Mouse (Mus musculus): ENCODE measurements around the gene Gm37240. TPM values are rescaled to one million over a fixed set of nuclear protein-coding genes. Genes with fewer than 3 reads are reported as not detected.

Gene Gm37240
- polyA plus RNA-seq, 1 experiment from 2014 or later: 2.2 TPM

DNA sequence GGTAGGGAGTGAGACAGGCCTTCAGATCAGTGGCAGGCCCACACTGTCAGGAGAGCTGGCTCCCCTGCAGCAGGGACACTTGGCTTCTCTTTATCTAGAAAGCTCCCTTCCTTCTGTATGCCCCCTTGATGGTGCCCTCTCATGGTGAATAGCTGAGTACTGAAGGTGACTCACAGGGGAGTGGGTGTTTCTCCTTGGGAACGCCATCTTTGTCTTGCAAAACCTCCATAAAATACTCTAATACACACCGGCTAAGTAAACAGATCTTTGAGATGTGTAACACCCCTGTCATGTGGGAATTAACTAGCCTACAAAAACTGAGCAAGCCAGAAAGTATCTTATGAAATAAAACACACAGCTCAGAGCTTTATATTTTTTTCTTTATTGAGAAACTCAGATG is 510.8 kb downstream of the Gm37240 start:
- Histone ChIP-seq H3K27me3 (ENCODE audit: control insufficient read depth, insufficient read depth, low read length) (no peaks in the 10 kb centered on the region), H3K4me3 (ENCODE audit: low read depth, low read length) (no peak overlapping the region), H3K27ac (replicated peaks; ENCODE audit: low read depth, low read length) (no peak overlapping the region), H3K4me1 (ENCODE audit: control insufficient read depth, insufficient read depth, low read length) (0 out of 2 replicates have a peak, but pooled peaks cover 8% of the 10 kb centered on the region), H3K36me3 (ENCODE audit: control insufficient read depth, insufficient read depth, low read length) (no peaks in the 10 kb centered on the region), H3K9me3 (ENCODE audit: control insufficient read depth, low read length) (no peaks in the 10 kb centered on the region), H3K9ac (ENCODE audit: low read length) (no peak overlapping the region), H3K4me2 (ENCODE audit: low read depth, severe bottlenecking) (no peak overlapping the region)
- WGBS: 79% methylated on average over 2 of the region's 2 CpGs
- DNase-seq (ENCODE audit: low spot score) (no peak), ATAC-seq (ENCODE audit: insufficient number of reproducible peaks, low FRiP score, low TSS enrichment, low read depth) (no peak)

DNA sequence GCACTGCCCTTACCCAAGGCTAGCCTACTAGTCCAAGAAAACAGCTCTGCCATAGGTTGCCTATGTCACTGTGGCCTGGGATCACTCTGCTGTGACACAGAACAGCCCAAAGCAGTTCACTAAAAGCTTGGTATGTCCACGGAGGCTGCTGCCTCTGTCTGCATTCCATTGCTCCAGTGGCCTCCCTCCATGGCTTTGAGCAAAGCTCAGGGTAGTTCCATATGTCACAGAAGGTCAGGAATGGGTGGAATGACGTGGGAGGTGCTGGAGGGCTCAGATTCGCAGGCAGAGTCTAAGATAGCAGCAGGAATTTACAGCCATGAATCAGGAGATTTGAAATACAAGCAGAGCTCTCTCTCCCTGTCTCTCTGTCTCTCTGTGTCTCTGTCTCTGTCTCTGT is 514.3 kb downstream of the Gm37240 start:
- H3K36me3 ChIP-seq (ENCODE audit: control insufficient read depth, insufficient read depth, low read length): no peaks in the 10 kb centered on the region
- H3K4me1 ChIP-seq (ENCODE audit: control insufficient read depth, insufficient read depth, low read length): no peaks in the 10 kb centered on the region
- no peak overlapping the region for H3K4me3 ChIP-seq (ENCODE audit: low read depth, low read length)
- no peaks in the 10 kb centered on the region for H3K27me3 ChIP-seq (ENCODE audit: control insufficient read depth, insufficient read depth, low read length)
- H3K9ac ChIP-seq (ENCODE audit: low read length): no peak overlapping the region
- ATAC-seq (ENCODE audit: insufficient number of reproducible peaks, low FRiP score, low TSS enrichment, low read depth): no peak
- H3K9me3 ChIP-seq (ENCODE audit: control insufficient read depth, low read length): no peaks in the 10 kb centered on the region
- H3K27ac ChIP-seq (replicated peaks; ENCODE audit: low read depth, low read length): no peak overlapping the region
- peak; percentile 24 for DNase-seq (ENCODE audit: low spot score)
- 3% methylated on average over 3 of the region's 3 CpGs for WGBS
- no peak overlapping the region for H3K4me2 ChIP-seq (ENCODE audit: low read depth, severe bottlenecking)

DNA sequence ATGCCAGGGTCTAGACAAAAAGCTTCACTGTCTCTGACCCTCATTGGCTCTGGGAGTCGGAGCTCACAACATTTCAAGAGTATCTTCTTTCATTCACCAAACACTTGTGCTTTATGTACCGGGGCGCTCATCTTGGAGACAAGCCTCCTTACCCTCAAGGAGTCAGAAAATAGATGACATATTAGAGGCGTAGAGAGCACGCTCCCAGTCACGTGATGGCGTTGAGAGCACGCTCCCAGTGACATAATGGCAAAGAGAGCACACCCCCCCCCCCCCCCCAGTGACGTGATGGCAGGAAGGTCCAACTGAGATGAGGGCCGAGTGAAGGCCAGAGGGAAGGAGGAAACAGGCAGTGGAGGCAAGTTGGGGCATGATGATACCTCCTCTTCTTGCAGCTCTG is 517.5 kb downstream of the Gm37240 start:
- H3K9ac ChIP-seq (ENCODE audit: low read length): no peak overlapping the region
- WGBS: 89% methylated on average over 9 of the region's 10 CpGs

DNA sequence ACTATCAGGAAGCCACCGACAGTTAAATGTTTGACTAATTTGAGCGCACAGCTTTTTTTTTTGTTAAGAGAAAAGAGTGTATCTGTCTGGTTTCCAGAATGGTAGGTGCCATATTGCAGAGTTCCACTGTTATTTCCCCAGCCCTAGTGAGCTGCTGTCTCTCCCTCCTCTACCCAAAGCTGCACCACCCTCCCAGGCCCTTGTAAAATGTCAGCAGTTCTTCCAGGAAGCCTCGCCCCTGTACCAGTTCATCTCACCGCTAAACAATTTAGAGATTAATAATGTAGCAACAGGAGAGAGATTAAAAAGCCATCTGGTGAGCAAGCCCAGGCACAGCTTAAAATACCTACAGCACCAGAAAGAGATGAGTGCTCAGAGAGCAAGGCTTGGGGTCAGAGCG is 518.2 kb downstream of the Gm37240 start:
- Histone ChIP-seq H3K27ac (replicated peaks; ENCODE audit: low read depth, low read length) (no peak overlapping the region), H3K36me3 (ENCODE audit: control insufficient read depth, insufficient read depth, low read length) (no peaks in the 10 kb centered on the region), H3K4me3 (ENCODE audit: low read depth, low read length) (no peak overlapping the region), H3K9me3 (ENCODE audit: control insufficient read depth, low read length) (no peaks in the 10 kb centered on the region), H3K9ac (ENCODE audit: low read length) (no peak overlapping the region), H3K27me3 (ENCODE audit: control insufficient read depth, insufficient read depth, low read length) (no peaks in the 10 kb centered on the region), H3K4me1 (ENCODE audit: control insufficient read depth, insufficient read depth, low read length) (no peaks in the 10 kb centered on the region), H3K4me2 (ENCODE audit: low read depth, severe bottlenecking) (no peak overlapping the region)
- DNase-seq (ENCODE audit: low spot score) (no peak), ATAC-seq (ENCODE audit: insufficient number of reproducible peaks, low FRiP score, low TSS enrichment, low read depth) (no peak)
- WGBS: 76% methylated on average over 5 of the region's 5 CpGs

More for the DNA sequence above, 517.5 kb downstream of the Gm37240 start:
- DNase-seq (ENCODE audit: low spot score) (no peak), ATAC-seq (ENCODE audit: insufficient number of reproducible peaks, low FRiP score, low TSS enrichment, low read depth) (no peak)
- Histone ChIP-seq H3K4me2 (ENCODE audit: low read depth, severe bottlenecking) (no peak overlapping the region), H3K4me3 (ENCODE audit: low read depth, low read length) (no peak overlapping the region), H3K9me3 (ENCODE audit: control insufficient read depth, low read length) (no peaks in the 10 kb centered on the region), H3K27ac (replicated peaks; ENCODE audit: low read depth, low read length) (no peak overlapping the region), H3K4me1 (ENCODE audit: control insufficient read depth, insufficient read depth, low read length) (no peaks in the 10 kb centered on the region), H3K27me3 (ENCODE audit: control insufficient read depth, insufficient read depth, low read length) (no peaks in the 10 kb centered on the region), H3K36me3 (ENCODE audit: control insufficient read depth, insufficient read depth, low read length) (no peaks in the 10 kb centered on the region)

DNA sequence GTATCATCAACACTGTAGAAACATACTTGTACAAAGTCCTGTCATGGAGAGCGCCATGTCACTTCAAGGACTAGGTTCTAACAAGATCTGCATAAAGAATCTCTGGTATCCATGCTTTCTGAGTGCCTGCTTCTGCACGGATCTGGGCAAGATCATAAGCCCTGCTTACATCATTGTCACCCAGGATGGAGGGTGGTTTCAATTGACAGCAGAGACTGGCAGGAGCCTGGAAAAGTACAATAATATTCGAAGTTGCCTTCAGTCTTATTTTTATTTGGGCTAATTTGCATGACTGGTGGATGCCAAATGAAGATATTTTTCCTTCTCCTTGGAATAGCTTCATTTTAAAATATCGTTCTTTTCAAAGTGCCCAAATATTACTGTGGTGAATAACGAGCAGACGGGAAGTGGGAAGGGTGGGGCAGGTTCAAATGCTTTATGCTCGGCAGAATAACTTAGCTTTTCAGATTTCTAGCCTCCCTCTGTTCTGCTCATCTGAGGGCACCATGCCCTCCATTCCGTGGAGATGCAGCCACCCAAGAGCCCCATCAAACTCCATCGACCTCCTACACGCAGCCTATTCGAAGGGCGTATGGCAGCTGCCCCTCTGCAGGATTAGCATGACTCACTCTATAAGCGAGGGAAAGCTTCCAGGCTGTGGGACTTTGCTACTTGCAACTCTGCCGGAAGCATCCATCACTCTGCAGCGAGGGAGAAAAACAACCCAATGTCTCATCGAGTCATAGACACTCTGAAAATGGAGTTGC is 518.8 kb downstream of the Gm37240 start:
- H3K36me3 ChIP-seq (ENCODE audit: control insufficient read depth, insufficient read depth, low read length): no peaks in the 10 kb centered on the region
- H3K27ac ChIP-seq (replicated peaks; ENCODE audit: low read depth, low read length): no peak overlapping the region
- ATAC-seq (ENCODE audit: insufficient number of reproducible peaks, low FRiP score, low TSS enrichment, low read depth) (no peak), DNase-seq (ENCODE audit: low spot score) (no peak)
- no peaks in the 10 kb centered on the region for H3K27me3 ChIP-seq (ENCODE audit: control insufficient read depth, insufficient read depth, low read length)
- no peaks in the 10 kb centered on the region for H3K4me1 ChIP-seq (ENCODE audit: control insufficient read depth, insufficient read depth, low read length)
- no peak overlapping the region for H3K4me3 ChIP-seq (ENCODE audit: low read depth, low read length)
- no peak overlapping the region for H3K4me2 ChIP-seq (ENCODE audit: low read depth, severe bottlenecking)
- no peak overlapping the region for H3K9ac ChIP-seq (ENCODE audit: low read length)
- no peaks in the 10 kb centered on the region for H3K9me3 ChIP-seq (ENCODE audit: control insufficient read depth, low read length)
- WGBS: 83% methylated on average over 16 of the region's 16 CpGs

DNA sequence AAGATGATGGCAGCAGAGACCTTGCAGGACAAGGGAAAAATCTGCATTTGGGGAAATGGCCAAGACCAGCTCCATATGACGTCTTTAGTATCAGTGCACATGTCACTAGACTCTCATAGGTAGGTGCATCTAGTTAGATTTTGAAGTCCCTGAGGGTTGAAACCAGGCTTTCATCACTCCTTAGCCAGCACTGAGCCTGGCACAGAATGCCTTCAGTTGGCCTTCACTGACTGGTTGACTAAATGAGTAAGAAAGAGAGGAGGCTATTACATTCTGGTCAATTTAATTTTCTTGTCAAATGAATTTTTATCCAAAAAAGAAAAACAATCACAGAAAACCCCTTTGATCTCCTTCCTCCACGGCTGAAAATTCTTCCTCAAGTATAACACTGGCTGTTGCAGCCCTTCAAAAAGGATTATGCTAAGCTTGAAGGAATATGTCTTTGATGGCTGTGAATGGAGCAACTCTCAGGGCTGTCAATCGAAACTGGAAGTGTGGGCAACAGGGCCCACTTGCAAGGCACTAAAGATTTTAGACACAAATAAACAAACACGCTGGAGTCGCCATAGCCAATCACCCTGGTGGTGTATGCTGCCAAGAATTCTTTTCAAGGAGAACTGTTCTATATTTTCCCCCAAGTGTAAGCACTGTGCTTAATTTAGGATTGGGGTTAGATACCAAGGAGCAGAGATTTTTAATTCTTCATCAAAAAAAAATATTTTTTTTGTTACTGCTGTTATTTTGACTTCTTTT is 522.6 kb downstream of the Gm37240 start:
- H3K4me2 ChIP-seq (ENCODE audit: low read depth, severe bottlenecking): no peak overlapping the region
- H3K9ac ChIP-seq (ENCODE audit: low read length): no peak overlapping the region
- H3K4me1 ChIP-seq (ENCODE audit: control insufficient read depth, insufficient read depth, low read length): no peaks in the 10 kb centered on the region
- no peaks in the 10 kb centered on the region for H3K9me3 ChIP-seq (ENCODE audit: control insufficient read depth, low read length)
- ATAC-seq (ENCODE audit: insufficient number of reproducible peaks, low FRiP score, low TSS enrichment, low read depth): no peak
- no peak overlapping the region for H3K4me3 ChIP-seq (ENCODE audit: low read depth, low read length)
- H3K27ac ChIP-seq (replicated peaks; ENCODE audit: low read depth, low read length): no peak overlapping the region
- 72% methylated on average over 5 of the region's 5 CpGs for WGBS
- no peaks in the 10 kb centered on the region for H3K36me3 ChIP-seq (ENCODE audit: control insufficient read depth, insufficient read depth, low read length)
- H3K27me3 ChIP-seq (ENCODE audit: control insufficient read depth, insufficient read depth, low read length): no peaks in the 10 kb centered on the region
- DNase-seq (ENCODE audit: low spot score): no peak

DNA sequence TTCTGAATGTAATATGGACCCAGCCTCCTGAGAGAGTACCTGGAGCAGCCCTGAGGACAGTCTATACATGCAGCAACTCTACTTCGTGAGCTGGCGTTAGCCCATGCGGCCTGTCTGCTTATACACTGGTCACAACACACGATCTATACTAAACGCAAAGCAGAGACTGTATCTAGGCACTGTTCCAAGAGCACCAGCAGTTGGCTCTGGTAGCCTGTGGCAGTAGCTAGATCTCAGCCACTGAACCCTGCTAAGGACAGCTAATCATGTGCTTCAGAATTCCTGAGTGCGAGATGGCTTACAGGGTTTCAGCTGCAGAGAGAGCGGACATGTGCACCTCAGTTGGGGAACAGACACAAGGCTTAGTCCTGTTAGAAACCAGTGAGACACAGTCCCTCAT is 524.4 kb downstream of the Gm37240 start:
- DNase-seq (ENCODE audit: low spot score): no peak
- no peaks in the 10 kb centered on the region for H3K4me1 ChIP-seq (ENCODE audit: control insufficient read depth, insufficient read depth, low read length)
- no peak for ATAC-seq (ENCODE audit: insufficient number of reproducible peaks, low FRiP score, low TSS enrichment, low read depth)

DNA sequence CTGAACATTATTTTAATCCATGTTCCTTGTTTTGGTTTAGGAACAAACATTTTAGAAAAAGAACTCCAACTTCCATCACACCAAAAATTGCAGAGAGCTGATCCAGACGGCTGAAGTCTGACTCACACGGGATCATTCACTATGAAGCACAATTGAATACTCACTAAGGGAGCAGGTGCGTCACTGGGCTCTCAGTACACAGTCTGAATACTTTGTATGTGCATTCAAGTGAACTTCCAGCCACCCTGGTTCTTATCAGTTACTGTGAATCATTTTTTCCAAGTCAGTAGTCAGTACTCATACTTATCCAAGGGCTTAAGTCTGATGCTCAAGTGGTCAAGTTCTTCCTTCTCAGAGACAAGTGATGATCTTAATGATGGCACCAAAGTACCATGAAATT is 530.9 kb downstream of the Gm37240 start:
- ATAC-seq (ENCODE audit: insufficient number of reproducible peaks, low FRiP score, low TSS enrichment, low read depth): no peak
- Histone ChIP-seq H3K9me3 (ENCODE audit: control insufficient read depth, low read length) (no peaks in the 10 kb centered on the region), H3K9ac (ENCODE audit: low read length) (no peak overlapping the region), H3K27me3 (ENCODE audit: control insufficient read depth, insufficient read depth, low read length) (no peaks in the 10 kb centered on the region), H3K4me2 (ENCODE audit: low read depth, severe bottlenecking) (no peak overlapping the region), H3K27ac (replicated peaks; ENCODE audit: low read depth, low read length) (no peak overlapping the region), H3K4me1 (ENCODE audit: control insufficient read depth, insufficient read depth, low read length) (no peaks in the 10 kb centered on the region), H3K4me3 (ENCODE audit: low read depth, low read length) (no peak overlapping the region), H3K36me3 (ENCODE audit: control insufficient read depth, insufficient read depth, low read length) (no peaks in the 10 kb centered on the region)
- 89% methylated on average over 3 of the region's 3 CpGs for WGBS
- DNase-seq (ENCODE audit: low spot score): no peak

More for the DNA sequence above, 524.4 kb downstream of the Gm37240 start:
- no peak overlapping the region for H3K4me2 ChIP-seq (ENCODE audit: low read depth, severe bottlenecking)
- WGBS: 90% methylated on average over 7 of the region's 7 CpGs
- H3K9ac ChIP-seq (ENCODE audit: low read length): no peak overlapping the region
- no peak overlapping the region for H3K27ac ChIP-seq (replicated peaks; ENCODE audit: low read depth, low read length)
- no peaks in the 10 kb centered on the region for H3K36me3 ChIP-seq (ENCODE audit: control insufficient read depth, insufficient read depth, low read length)
- no peaks in the 10 kb centered on the region for H3K9me3 ChIP-seq (ENCODE audit: control insufficient read depth, low read length)
- H3K4me3 ChIP-seq (ENCODE audit: low read depth, low read length): no peak overlapping the region
- no peaks in the 10 kb centered on the region for H3K27me3 ChIP-seq (ENCODE audit: control insufficient read depth, insufficient read depth, low read length)

Measured in limb, embryonic 11.5 days (tissue).